Mouse (Mus musculus) limb, embryonic 11.5 days (tissue): ENCODE results near the gene Rgs17. TPM values are rescaled to one million over a fixed set of nuclear protein-coding genes. Genes with fewer than 3 reads are reported as not detected.
A peak's percentile ranks its signal among the peaks of the same experiment; 100 is the strongest.

Experiments used
- ATAC-seq: fragments of 200-750 bp; cut with Nextera tagmentation; 2 replicates; pipeline ENCODE4 v1.8.0; 2017; ENCODE audit warnings: low read depth; ENCODE audit not compliant: insufficient number of reproducible peaks, low FRiP score, low TSS enrichment
- DNase-seq: peaks from one replicate; pipeline ENCODE4 v3.0.0-alpha.2; 2015; ENCODE audit warnings: low spot score
- H3K27ac ChIP-seq: fragments of 300-500 bp; sonication (generic); replicated peaks from 2 replicates; pipeline ENCODE4 v1.5.1; 2014; ENCODE audit warnings: low read depth, mild to moderate bottlenecking, low read length
- H3K27me3 ChIP-seq: fragments of 300-500 bp; sonication (generic); 2 replicates; pipeline ENCODE4 v1.6.1; 2014; ENCODE audit warnings: mild to moderate bottlenecking, low read length, mixed read lengths; ENCODE audit not compliant: control insufficient read depth, insufficient read depth
- H3K36me3 ChIP-seq: fragments of 300-500 bp; sonication (generic); 2 replicates; pipeline ENCODE4 v1.6.1; 2014; ENCODE audit warnings: mild to moderate bottlenecking, low read length, moderate library complexity, mixed read lengths; ENCODE audit not compliant: control insufficient read depth, insufficient read depth
- H3K4me1 ChIP-seq: fragments of 300-500 bp; sonication (generic); 2 replicates; pipeline ENCODE4 v1.6.1; 2014; ENCODE audit warnings: low read length, mixed read lengths; ENCODE audit not compliant: control insufficient read depth, insufficient read depth
- H3K4me2 ChIP-seq: fragments of 300-500 bp; sonication (generic); 2 replicates; pipeline ENCODE4 v1.6.1; 2014; ENCODE audit warnings: low read depth, mild to moderate bottlenecking, moderate library complexity; ENCODE audit not compliant: severe bottlenecking
- H3K4me3 ChIP-seq: fragments of 300-500 bp; sonication (generic); 2 replicates; pipeline ENCODE4 v1.5.1; 2014; ENCODE audit warnings: low read depth, low read length
- H3K9ac ChIP-seq: fragments of 300-500 bp; sonication (generic); 2 replicates; pipeline ENCODE4 v1.6.1; 2014; ENCODE audit warnings: mild to moderate bottlenecking, low read length
- H3K9me3 ChIP-seq: fragments of 300-500 bp; sonication (generic); 2 replicates; pipeline ENCODE4 v1.6.1; 2016; ENCODE audit warnings: low read length; ENCODE audit not compliant: control insufficient read depth
- WGBS: fragments of 180-500 bp; shearing (Covaris S2); extraction: QIAGEN DNeasy Blood & Tissue Kit; methylation state at CpG from one replicate; pipeline ENCODE4 v1.1.7; 2014; 5-methylcytosine and 5-hydroxymethylcytosine counted together
- polyA plus RNA-seq: library from polyadenylated mRNA; unstranded; fragments of >200 nt; fragmentation: Nextera tagmentation; extraction: Ambion mirVana; gene quantifications from 2 replicates; pipeline ENCODE4 v1.2.1, GENCODE M21; 2014

Gene Rgs17
- polyA plus RNA-seq, 1 experiment from 2014 or later = 0.33 TPM

DNA sequence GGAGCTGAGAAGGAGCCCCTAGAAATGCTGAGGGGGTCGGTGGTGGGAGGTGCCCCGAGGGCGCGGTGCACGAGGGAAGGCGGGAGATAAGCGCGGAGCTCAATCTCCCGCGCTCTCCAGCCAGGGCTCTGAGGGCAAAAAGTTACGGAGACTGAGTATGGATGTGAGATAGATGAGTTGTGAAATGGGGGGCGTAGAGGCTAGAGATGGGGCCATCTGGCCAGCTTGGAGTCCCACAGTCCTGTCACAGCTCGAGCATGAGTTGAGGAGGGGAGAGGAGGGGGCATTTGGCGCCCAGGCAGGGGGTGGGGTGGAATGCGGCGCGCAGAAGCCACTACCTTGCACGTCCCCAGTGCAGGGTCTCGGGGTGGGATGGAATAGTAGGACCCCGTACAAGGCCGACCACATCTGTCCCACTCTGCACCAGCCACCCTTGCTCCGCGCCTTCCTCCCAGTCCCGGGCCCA is 117.5 kb downstream of the Rgs17 start:
- H3K27me3 ChIP-seq = no peaks in the 10 kb centered on the region
- no peaks in the 10 kb centered on the region for H3K9me3 ChIP-seq
- peak overlapping the region; percentile 67 for H3K4me2 ChIP-seq
- H3K4me3 ChIP-seq = peak overlapping the region; percentile 75
- peak overlapping the region; percentile 72 for H3K9ac ChIP-seq
- H3K4me1 ChIP-seq = 0 out of 2 replicates have a peak, but pooled peaks cover 7% of the 10 kb centered on the region
- peak; percentile 64 for DNase-seq
- H3K27ac ChIP-seq = peak overlapping the region; percentile 81
- 0% methylated on average over 24 of the region's 24 CpGs for WGBS
- ATAC-seq = peak; percentile 60
- H3K36me3 ChIP-seq = peaks cover 24% of the 10 kb centered on the region; the same call in 1 of the 2 replicates

- Histone ChIP-seq H3K4me3 (peak overlapping the region; percentile 75), H3K4me1 (0 out of 2 replicates have a peak, but pooled peaks cover 7% of the 10 kb centered on the region), H3K9ac (peak overlapping the region; percentile 50; the same call in 1 of the 2 replicates), H3K27me3 (no peaks in the 10 kb centered on the region), H3K9me3 (no peaks in the 10 kb centered on the region), H3K27ac (no peak overlapping the region), H3K36me3 (peaks cover 25% of the 10 kb centered on the region; the same call in 1 of the 2 replicates), H3K4me2 (peak overlapping the region; percentile 56)
- DNase-seq = peak; percentile 34
- no peak for ATAC-seq
- WGBS = 3% methylated on average over 1 of the region's 1 CpGs
These were observed 118.5 kb downstream of the Rgs17 start for GRCm38 (mm10) chr10:5803739-5804138.

- Histone ChIP-seq H3K9me3 (no peaks in the 10 kb centered on the region), H3K36me3 (peaks cover 31% of the 10 kb centered on the region; the same call in 1 of the 2 replicates), H3K27me3 (no peaks in the 10 kb centered on the region), H3K4me1 (0 out of 2 replicates have a peak, but pooled peaks cover 7% of the 10 kb centered on the region), H3K4me3 (peak overlapping the region; percentile 75), H3K27ac (no peak overlapping the region), H3K9ac (peak overlapping the region; percentile 43), H3K4me2 (peak overlapping the region; percentile 56)
- WGBS = 50% methylated on average over 6 of the region's 6 CpGs
- ATAC-seq (no peak), DNase-seq (no peak)
These were observed 119.3 kb downstream of the Rgs17 start for GRCm38 (mm10) chr10:5802866-5803265.

DNA sequence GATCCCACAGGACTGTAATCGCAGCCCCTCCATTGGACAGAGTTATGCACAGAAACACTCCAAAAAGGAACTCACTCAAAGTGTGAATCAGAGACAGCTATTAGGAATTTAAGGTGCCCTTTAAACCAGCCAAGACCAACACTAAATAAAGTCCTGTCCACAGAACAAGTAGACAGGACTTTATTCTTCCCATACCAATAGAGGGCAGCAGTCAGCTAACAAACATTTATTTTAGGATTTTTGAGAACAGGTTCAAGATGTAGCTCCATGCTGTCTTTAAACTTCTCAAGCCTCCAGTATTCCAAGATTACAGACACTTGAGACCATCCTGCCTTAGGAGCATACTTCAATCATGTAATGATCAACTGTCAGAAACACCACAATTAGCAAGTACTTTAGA is 121.7 kb downstream of the Rgs17 start:
- Histone ChIP-seq H3K9ac (no peak overlapping the region), H3K36me3 (peaks cover 31% of the 10 kb centered on the region; the same call in 1 of the 2 replicates), H3K4me2 (no peak overlapping the region), H3K4me3 (no peak overlapping the region), H3K4me1 (0 out of 2 replicates have a peak, but pooled peaks cover 7% of the 10 kb centered on the region), H3K27me3 (no peaks in the 10 kb centered on the region), H3K27ac (no peak overlapping the region), H3K9me3 (no peaks in the 10 kb centered on the region)
- 100% methylated on average over 1 of the region's 1 CpGs for WGBS
- no peak for ATAC-seq
- no peak for DNase-seq

- WGBS = 85% methylated on average over 4 of the region's 4 CpGs
- no peak overlapping the region for H3K27ac ChIP-seq
- H3K4me2 ChIP-seq = no peak overlapping the region
- no peaks in the 10 kb centered on the region for H3K27me3 ChIP-seq
- H3K36me3 ChIP-seq = peaks cover 31% of the 10 kb centered on the region; the same call in 1 of the 2 replicates
- no peak for DNase-seq
- no peak overlapping the region for H3K9ac ChIP-seq
- H3K4me1 ChIP-seq = 0 out of 2 replicates have a peak, but pooled peaks cover 5% of the 10 kb centered on the region
- ATAC-seq = no peak; the same call in 1 of the 2 replicates
- no peak overlapping the region for H3K4me3 ChIP-seq
- no peaks in the 10 kb centered on the region for H3K9me3 ChIP-seq
These were observed 124.1 kb downstream of the Rgs17 start for GRCm38 (mm10) chr10:5798069-5798468.

DNA sequence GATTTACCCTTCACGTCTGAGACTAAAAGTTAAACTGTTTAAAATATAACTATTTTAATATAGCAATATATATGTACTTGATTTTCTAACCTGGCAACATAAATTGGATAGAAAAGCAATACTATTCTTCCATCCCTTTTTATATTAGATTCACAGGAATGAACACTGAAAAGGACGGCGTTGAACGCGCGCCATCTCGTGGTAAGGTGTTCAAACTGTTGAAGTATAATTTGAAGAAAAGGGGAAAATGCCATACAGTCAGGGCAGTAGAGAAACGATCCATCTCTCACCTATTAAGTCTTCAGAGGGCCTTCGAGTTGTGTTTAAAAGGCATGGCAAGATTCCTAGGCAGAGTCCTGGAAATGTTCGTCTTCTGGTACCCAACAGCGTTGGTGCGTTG is 131.5 kb downstream of the Rgs17 start:
- Histone ChIP-seq H3K4me1 (no peaks in the 10 kb centered on the region), H3K4me3 (no peak overlapping the region), H3K4me2 (no peak overlapping the region), H3K27me3 (no peaks in the 10 kb centered on the region), H3K9ac (no peak overlapping the region), H3K9me3 (no peaks in the 10 kb centered on the region), H3K36me3 (no peaks in the 10 kb centered on the region), H3K27ac (no peak overlapping the region)
- no peak for ATAC-seq
- WGBS = 22% methylated on average over 12 of the region's 12 CpGs
- DNase-seq = peak; percentile 67

DNA sequence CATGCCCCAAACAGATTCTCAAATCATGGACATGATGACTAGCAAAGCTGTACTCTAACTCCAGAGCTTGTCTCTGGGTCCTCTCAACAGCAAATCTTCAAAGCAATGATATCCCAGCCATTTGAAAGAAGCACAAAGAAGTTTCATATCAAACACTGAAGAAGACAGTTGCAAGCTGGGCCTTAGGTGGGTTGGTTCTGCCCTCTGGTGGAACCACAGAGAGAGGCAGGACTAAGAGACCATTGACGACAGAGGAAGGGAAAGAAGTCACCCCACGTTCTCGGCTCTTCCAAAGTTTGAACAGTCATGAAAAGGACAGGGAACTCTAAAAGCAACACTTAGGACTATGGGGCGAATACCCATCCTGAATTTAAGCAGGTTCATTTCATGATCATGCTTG is 135.3 kb downstream of the Rgs17 start:
- DNase-seq (no peak), ATAC-seq (no peak)
- Histone ChIP-seq H3K4me2 (no peak overlapping the region), H3K4me1 (no peaks in the 10 kb centered on the region), H3K9ac (no peak overlapping the region), H3K9me3 (no peaks in the 10 kb centered on the region), H3K27me3 (no peaks in the 10 kb centered on the region), H3K27ac (no peak overlapping the region), H3K4me3 (no peak overlapping the region), H3K36me3 (no peaks in the 10 kb centered on the region)
- WGBS = 28% methylated on average over 4 of the region's 4 CpGs
